Mouse (Mus musculus) layer of hippocampus, adult 8-10 months (tissue): ENCODE data around the gene Bahcc1. TPM values are rescaled to one million over a fixed set of nuclear protein-coding genes. Genes with fewer than 3 reads are reported as not detected.

ENCODE experiments used
- DNase-seq, 2 experiments: peaks; one replicate each; pipeline ENCODE4 v3.0.0; 2022; ENCODE audit warnings: low spot score in 2 of 2
- total RNA-seq, 4 experiments: library from RNA; stranded (reverse); gene quantifications; 2 replicates each; pipeline ENCODE4 v1.2.4; 2022

Gene Bahcc1
- total RNA-seq, 4 experiments from 2014 or later = 20.0 to 23.4 (median 21.4) TPM

DNA sequence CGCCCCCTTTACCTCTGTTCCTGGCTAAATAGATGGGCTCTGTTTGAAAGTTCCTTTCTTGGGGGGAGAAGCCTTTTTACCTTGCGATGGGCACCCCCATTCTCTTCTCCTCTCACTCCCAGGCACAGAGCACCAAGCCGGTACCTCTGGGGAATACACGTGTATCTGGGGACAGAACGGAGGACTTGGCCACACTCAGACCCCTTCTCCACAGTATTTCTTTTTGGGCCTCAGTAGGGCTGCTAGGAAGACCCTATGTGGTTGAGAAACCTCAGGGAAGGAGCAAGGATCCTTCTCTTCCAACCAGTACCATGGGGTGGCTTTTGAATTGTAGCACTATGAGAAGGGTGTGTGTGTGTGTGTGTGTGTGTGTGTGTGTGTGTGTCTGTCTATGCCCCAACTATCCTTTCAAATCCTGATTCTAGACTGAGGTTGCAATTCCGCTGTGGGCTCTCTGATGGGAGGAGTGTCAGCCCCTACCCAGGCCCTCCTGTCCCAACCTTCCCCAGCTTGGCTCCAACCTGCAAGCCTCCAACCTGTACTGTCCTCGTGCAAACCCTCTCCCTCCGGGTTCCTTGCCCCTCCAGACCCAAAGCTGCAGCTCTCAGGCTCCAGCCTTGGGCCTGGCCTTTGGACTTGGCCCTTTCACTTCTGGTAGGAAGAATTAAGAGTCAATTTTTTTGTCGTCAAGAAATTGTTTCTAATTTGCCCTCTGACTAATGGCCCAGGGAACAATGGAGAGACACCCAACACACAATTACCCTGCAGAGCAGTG is 4.4 kb upstream of the Bahcc1 start:
- DNase-seq = no peak

DNA sequence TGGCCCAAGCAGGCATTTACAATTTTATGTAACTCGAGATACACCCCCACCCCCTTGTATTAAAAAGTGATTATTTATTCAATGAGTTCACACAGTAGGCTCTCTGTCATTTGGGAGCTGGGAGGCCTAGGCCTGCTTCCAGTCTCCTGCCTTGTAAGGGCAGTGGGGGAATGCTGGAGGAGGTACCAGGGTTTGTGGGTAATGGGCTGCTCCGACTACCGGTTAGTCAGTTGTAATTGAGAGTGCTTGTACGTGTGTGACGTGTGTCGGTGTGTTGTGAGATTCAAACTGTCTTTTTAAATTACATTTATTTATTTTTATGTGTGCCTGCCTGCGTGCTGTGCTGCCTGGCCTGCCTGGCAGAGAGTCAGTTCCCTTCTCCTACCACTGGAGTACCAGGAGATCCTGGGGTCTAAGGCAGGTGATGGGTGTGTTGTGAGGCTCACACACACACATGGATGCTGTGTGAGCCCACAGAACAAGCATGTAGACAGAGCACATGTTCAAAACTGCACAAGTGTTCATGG is 3.8 kb upstream of the Bahcc1 start:
- DNase-seq = peak; percentile 49 to 60

DNA sequence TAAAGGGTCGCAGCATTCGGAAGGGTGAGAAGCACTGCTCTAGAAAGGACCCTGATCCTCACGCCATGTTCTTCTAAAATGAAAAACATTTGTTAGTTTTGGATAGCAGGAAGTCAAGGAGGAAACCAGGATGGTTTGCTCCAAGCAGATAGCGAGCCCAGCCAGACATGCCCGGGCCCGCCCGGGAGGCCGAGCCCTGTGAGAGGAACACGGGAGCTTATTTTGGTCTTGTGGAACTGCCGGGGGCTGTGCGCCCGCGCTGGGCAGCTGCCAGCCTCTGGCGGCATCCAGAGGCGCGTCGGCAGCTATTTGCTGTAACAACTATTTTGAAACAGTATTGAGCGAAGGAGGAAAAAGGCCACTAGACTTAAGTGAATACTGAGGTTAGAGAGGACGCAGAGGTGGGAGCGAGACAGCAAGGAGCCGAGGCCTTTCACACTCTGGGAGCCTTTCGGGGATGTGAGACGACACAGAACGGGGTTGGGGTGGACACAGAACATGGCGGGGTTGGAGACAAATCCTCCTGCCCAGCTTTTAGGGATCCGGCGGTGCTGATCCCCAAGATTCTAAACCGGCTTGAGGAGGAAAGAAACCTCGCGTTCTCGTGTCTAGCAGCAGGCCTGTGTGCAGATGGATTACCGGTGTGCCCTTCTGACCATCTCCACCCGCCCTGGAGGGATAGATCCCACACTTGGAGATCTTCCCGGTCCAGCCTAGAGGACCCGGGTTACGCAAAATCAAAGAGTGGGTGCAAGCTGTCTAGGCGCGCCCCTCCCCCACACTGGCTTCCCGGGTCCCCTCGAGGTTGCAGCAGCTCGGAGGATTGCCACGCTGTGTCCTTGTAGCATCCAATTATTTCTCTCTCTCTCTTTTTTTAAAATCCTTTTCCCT is 2.6 kb upstream of the Bahcc1 start:
- DNase-seq = peak; percentile 55 to 66

DNA sequence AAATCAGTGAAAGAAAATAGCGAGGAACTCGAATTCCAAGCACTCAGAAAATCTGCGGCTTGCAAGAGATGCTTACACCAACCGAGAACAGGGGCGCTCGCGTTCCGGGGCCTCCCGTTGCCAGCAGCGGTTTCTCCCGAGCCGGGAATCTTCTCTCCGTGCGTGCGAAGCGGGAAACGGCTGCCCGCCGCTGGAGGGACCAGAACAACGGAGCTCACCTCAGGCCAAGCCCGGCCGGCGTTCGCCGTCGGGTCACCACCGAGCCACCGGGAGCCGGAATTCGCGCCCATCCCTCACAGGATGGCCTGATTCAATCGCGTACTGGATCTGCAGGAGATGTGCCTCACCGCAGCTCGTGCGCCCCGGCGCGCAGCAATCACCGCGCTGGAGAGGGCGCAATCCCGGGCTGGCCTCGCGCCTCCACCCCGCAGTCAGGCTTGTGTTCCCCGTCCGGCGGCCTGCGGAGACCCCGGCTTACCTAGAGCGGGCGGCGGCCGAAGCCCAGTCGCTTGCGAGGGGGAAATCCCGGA is 1.8 kb upstream of the Bahcc1 start:
- DNase-seq = no peak

DNA sequence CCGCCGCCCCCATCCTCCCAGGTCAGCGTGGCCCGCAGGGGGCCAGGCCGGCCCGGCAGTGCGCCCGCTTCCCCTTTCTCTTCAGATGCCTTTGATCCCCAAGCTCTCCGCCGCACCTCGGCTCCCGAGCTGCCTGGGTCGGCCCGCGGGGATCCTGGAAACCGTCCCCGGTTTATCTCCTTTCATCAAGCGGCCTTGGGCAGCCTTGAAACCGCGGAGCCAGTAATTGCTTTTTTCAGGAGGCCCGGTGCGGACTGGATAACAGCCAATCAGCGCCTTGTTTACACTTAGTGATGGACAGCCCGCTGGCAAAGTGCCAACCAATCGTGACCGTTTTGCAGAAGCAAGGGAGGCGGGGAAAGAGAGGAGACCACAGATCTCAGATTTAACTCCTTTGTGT is 1.4 kb upstream of the Bahcc1 start:
- peak; percentile 99 to 100 for DNase-seq

DNA sequence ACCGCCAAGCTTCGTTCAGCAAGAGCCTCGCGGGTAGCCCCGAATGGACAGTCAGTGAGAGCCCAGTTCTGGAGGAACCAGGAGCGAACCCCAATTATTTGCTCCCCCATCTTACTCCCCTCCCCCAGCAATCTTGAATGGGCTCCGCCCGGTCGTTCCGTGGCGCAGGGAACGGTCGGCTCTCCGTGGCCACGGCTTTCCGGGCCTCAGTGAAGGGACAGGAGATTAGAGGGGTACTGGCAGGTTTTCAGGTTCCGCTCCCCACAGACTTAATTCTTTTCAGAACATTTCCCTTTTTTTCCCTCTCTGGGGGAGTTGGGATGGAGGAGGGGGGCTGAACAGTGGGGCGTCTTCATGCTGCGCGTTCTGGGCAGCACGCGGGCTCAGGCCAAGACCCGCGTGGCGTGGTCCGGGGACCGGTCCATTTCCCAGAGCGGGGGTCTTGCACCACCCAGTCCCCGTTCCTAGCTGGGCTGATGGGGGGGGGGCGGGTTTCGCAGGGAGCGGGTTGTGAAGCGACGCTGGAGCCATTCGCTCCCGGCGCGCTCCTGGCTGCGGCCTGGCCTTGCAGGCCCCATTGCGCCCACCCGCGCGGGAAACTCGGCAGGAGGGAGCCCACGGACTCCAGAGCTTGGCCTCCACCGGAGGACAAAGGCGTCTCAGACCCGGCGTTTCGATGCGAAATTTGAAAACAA is 841 bp downstream of the Bahcc1 start:
- peak in 1 of 2 experiments; percentile 48 for DNase-seq

DNA sequence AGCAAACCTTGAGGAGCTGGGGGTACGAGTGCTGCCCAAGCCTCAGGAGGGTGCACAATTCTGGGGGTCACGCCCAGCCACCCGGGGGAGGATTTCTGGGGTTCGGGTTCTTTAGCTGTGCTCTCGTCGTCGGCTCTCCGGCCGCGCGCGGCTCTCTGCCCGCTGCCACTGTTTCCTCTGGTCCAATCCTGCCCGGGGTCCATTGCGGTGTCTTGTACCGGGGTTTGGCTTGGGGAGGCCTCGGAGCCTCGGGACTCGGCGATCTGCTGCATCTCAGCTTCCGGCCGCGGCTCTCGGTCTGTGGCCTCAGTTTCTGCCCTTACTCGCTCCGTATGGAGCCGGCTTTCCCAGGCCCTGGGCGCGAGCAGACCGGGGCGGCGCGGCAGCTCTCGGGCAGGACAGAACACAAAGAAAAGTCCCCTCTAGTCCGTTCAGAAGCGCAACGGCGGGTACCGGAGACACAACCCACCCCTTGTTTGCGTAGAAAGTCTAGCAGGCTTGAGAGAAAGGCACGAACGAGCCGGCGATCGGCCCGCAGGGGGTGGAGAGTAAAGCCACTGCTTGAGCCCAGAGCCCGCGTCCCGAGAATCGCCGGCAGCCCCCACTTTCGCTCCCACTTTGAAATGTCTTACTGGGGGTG is 1.5 kb downstream of the Bahcc1 start:
- no peak for DNase-seq

DNA sequence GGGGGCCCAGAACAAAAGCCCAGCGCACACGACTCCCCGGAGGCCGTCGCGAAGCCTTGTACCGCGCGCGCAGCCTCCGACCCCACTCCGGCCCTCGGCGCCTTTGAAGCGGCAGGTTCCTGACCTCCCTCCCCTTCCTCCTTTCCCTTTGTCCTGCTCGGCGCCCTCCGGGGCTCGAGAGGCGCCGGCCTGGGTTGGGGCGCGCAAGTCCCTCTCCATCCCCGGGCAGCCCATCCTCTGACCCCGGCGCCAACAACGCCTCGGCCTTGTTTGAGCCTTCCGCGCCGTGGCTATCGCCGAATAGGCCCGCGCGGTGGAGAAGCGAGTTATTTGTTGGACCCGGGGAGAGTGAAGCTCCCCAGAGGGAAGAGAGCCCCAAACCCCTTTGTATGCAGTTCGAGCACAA is 2.0 kb downstream of the Bahcc1 start:
- DNase-seq = no peak

DNA sequence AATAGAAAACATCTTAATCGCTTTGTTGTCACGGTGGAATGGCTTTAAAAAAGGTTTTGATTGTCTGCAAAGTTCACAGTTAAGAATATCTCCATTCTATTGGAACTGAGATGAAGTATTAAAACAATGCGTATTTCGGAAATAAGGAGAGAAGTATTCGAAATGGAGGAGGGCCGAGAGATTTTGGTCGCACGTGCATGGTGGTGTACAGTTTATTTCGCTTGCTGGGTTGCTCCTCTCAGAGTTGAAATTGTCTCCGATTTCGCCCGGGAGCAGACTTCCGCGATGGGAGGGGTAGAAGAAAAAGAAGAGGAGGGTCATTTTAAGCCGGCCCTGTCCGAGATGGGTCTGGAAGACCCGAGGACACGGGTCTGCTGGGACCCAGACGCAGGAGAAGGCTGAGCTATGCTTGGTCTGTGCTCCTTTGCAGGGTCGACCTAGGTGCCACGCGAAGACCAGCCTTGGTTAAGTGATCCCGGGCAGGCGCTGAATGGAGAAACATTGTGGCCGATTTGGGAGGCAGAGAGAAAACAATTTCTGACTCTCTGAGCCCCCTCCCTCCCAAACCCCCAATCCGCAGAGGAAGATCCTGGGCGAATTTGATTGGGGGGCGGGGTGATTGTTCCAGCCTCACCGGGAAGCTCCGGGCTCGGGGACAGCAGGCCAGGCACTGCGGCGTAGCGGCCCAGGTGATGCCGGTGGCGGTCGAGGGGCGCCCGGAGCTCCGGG is 2.8 kb downstream of the Bahcc1 start:
- no peak for DNase-seq

DNA sequence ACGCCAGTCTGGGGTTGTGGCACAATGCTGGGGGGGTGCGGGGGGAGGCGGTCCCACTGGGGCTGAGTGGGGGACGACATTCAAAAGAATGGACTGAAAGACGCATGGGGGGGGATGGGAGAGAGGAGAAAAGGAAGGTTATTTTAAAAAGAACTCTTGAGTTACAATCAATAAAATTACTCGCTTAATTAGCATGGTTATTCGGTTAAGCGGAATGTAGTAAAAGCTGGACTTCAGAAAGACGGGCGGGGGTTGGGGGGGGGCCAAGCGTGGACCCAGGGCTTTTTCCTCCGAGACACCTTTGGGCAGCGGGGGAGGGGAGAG is 3.3 kb downstream of the Bahcc1 start:
- DNase-seq = no peak

DNA sequence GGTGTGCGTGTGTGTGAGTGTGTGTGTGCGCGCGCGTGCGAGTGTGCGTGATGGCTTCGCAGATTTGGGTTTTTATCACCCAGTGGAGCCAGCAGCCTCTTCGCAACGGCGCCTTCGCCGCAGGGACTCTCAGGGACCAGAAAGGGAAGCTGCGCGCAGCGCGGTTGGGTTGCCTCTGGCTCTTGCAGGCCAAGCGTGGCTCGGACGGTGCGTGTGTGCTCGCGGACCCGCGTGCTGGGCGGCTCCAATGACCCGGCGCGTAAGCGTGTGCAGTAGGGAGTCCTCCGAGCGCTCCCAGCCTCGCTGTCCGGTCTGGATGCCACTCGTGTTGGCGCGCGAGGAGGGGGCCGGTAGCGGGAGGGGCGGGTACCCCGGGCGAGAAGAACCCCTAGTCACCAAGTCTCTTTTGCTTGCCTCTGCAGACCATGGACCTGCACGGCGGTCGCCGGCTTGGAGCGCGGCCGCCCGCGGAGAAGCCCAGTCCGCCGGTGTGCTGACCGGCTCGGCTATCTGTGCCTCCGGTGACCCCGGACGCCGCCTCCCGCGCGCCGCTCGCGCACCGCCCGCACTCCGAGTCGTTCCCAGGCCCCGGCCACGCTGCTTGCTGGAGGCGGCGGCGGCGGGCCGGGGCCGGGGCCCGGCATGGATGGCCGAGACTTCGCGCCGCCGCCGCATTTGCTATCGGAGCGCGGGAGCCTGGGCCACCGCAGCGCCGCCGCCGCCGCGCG is 3.9 kb downstream of the Bahcc1 start:
- DNase-seq = peak in 1 of 2 experiments; percentile 63

DNA sequence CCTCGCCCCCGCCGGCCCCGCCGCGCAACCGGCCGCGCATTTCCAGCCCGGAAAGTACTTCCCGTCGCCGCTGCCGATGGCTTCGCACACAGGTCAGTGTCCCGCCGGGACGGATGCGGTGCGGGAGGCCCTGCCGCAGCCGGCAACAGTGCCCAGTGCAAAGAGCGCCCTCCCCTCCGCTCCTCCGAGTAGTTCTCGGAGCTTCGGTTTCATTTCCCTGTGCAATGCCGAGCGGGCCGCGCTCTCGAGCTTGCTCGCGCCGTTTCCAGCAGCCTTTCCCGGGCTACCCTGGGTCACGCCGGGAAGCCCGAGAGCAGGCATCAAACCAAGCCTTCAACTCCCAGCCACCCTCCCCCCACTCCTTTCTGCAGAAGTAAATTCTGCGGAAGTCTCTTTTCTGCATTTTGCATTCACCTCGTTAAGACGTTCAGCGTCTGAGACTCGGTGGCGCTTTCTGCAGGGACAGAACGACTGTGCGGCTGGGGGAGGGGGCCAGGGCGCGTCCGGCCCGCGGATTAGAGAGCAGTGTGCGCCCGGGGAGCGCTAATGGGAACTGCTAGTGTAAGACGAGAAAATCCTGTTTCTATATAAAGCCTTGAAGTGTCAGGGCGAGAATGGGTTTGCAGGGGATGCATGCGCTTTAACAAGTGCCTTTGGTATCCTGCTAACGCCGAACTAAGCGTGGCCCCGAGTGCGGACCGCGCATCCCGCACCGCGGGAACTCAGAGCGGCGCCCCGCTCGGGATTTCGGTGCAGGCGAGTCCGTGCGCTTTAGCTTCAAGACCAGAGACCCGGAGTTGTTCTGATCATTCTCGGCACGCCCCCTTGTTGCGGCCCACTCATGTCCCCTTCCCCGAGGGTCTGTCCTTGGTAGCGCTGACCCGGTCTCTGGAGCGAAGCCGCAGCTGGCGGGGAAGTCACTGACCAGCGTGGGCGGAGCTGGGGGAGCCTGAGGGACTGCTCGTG is 4.7 kb downstream of the Bahcc1 start:
- no peak for DNase-seq

DNA sequence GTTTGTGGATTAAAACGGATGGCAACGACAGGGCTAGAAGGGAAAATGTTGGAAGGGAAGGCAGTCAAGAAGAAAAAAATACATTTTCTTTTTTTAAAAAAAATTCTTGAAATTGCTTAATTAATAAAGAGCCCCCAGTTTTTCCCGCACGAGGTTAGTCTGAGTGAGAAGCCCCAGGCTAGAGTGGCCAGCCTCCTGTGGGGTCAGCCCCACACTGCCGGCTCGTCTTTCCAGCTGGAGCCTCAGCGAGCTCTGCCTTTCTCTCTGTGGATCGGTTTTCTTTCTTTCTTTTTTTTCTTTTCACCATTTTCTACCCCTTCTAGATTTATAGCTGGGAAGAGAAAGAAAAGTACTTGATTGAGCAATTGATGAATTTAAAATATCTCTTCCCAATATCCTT is 5.6 kb downstream of the Bahcc1 start:
- DNase-seq = no peak

DNA sequence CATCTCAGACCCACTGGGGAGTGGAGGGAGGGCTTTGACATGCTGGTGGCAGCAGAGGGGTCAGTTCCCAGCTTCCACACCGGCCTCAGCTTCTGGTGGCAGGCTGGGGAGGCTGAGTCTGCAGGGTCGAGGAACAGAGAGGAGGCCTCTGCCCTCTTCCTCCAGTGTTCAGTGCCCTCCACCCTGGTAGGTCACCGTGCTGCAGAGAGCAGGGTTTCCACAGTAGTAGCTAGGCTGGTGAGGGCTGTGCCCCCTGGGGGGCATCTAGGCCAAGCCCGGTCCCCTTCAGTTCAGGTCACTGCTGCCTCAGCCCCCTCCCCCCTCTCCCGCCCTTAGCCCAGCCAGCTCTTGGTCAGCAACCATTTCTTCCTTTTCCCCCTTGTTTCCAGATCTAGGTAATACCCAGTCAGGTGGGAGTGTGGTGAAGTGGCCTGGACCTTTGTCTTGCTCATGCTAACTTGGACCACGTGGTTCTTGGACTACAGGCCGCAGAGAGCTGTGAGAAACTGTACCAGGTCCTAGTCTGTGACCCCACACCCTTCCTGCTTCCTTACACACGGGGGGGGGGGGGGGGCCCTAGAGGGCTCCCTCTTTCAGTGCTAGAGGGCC is 6.1 kb downstream of the Bahcc1 start:
- DNase-seq = no peak

DNA sequence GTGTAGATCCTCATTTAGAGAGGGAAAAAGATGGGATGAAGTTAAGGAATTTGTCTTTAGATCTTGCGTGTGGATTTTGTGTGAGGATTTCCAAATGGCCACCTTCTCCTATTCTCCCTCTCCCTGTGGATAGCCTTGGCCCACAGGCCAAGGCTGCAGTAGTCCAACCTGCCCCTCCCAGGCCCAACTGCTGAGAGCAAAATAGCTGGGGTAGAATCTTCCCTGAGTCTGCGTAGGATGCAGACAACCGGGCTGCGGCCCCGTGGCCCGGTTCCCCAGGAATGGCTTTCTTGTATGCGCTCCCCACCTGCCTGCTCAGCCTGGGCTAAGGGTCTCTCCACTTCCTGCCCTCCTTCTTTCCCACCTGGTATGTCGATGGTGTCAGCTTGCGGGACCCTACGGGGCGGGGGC is 6.8 kb downstream of the Bahcc1 start:
- no peak for DNase-seq

DNA sequence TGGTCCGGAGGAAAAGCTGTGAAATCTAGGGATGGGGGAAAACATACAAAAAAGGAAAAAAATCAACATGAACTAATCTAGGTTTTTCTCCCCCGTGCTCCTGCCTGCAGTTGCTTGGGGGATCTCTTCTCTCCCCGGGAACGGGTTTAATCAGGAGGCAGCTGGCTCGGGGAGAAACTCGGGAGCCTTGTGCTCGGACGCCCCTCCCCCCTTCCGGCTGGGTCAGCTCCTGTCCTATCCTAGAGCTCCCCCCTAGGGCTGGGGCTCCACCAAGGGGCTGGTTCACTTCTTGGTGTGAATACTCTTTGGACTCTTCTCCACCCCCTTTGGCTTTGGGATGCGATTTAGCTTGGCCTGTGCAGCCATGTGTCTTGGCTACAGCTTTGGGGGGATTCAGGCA is 7.5 kb downstream of the Bahcc1 start:
- peak in 1 of 2 experiments; percentile 71 for DNase-seq

DNA sequence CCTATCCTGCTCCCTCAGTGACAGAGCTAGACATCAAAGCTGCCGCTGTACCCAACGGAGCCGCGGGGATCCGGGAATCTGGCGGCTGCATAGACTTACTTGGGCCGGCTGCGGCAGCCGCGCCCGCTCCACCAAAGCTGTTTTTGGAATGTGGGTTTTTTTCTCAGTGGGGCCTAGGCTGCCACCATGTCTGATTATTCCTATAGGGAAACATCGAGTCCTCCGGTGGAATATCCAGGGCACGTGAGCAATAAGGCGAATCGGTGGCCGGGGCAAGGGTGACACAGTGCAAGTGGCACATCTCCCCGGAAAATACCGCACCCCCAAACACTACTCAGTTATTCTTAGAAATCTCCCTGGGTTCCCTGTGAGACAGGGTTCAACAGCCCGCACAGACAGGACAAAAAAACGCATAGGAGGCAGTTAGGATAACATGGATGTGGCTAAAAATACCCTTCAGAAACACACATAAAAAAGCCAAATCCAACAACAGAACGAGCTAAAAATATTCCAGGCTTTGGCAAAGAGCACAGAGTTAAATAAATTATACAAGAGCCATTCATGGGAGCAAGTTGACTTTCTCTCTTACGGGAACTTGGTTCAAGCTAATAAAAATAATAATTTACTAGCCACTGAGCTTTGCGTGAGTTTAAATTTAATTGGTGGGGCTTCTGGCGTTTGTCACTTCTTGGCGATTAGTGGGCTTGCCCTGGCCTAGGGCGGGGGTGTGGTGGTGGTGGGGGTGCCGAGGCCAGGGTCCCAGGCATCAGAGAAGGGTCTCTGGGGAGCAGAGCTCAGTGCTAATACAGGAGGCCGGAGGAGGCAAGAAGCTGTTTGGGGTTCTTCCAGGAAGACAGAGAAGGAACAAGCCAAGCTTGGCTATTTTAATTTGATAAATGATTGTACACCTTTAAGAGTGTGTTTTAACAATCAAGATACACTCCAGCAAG is 8.5 kb downstream of the Bahcc1 start:
- no peak for DNase-seq
